Mouse (Mus musculus) hindbrain, embryonic 11.5 days (tissue): ENCODE measurements at regions not wholly inside any gene's neighbourhood (a gene's known extent, or its start where the extent isn't known, plus 50 kb on each side); places are given as distances from the start of the nearest gene placed in this dataset.

Experiments used
- ATAC-seq: fragments of 200-750 bp; cut with Nextera tagmentation; 2 replicates; pipeline ENCODE4 v1.8.0; 2017; ENCODE audit warnings: mild to moderate bottlenecking, moderate TSS enrichment, moderate library complexity; ENCODE audit not compliant: low FRiP score
- DNase-seq: peaks from one replicate; pipeline ENCODE4 v3.0.0-alpha.2; 2015; ENCODE audit warnings: low spot score
- H3K27ac ChIP-seq: fragments of 300-500 bp; sonication (generic); 2 replicates; pipeline ENCODE4 v1.5.1; 2014; ENCODE audit warnings: mild to moderate bottlenecking, low read depth, low read length
- H3K27me3 ChIP-seq: fragments of 300-500 bp; sonication (generic); 2 replicates; pipeline ENCODE4 v1.6.1; 2014; ENCODE audit warnings: mild to moderate bottlenecking, low read length, moderate library complexity, mixed read lengths; ENCODE audit not compliant: control insufficient read depth, insufficient read depth
- H3K36me3 ChIP-seq: fragments of 300-500 bp; sonication (generic); 2 replicates; pipeline ENCODE4 v1.6.1; 2014; ENCODE audit warnings: mild to moderate bottlenecking, low read length, moderate library complexity, mixed read lengths; ENCODE audit not compliant: control insufficient read depth, insufficient read depth
- H3K4me1 ChIP-seq: fragments of 300-500 bp; sonication (generic); replicated peaks from 2 replicates; pipeline ENCODE4 v1.6.1; 2014; ENCODE audit warnings: low read length, mixed read lengths; ENCODE audit not compliant: control insufficient read depth, insufficient read depth
- H3K4me2 ChIP-seq: fragments of 300-500 bp; sonication (generic); replicated peaks from 2 replicates; pipeline ENCODE4 v1.6.1; 2014; ENCODE audit warnings: mild to moderate bottlenecking, low read depth, low read length
- H3K4me3 ChIP-seq: fragments of 300-500 bp; sonication (generic); 2 replicates; pipeline ENCODE4 v1.5.1; 2014; ENCODE audit warnings: low read depth, low read length
- H3K9ac ChIP-seq: fragments of 300-500 bp; sonication (generic); 2 replicates; pipeline ENCODE4 v1.6.1; 2014; ENCODE audit warnings: low read depth, low read length
- H3K9me3 ChIP-seq: fragments of 300-500 bp; sonication (generic); 2 replicates; pipeline ENCODE4 v1.6.1; 2016; ENCODE audit warnings: low read length; ENCODE audit not compliant: control insufficient read depth
- WGBS: fragments of 180-500 bp; shearing (Covaris S2); extraction: QIAGEN DNeasy Blood & Tissue Kit; methylation state at CpG from one replicate; pipeline ENCODE4 v1.1.7; 2014; 5-methylcytosine and 5-hydroxymethylcytosine counted together

- Histone ChIP-seq H3K4me2 (no peak overlapping the region), H3K27me3 (peaks cover 4% of the 10 kb centered on the region; the same call in 1 of the 2 replicates), H3K9ac (no peak overlapping the region), H3K4me1 (peaks cover 11% of the 10 kb centered on the region), H3K4me3 (no peak overlapping the region), H3K9me3 (no peaks in the 10 kb centered on the region), H3K36me3 (no peaks in the 10 kb centered on the region), H3K27ac (no peak overlapping the region)
- no peak for ATAC-seq
- 79% methylated on average over 9 of the region's 9 CpGs for WGBS
- DNase-seq: no peak
These were observed 242.7 kb downstream of the Rngtt start for GRCm38 (mm10) chr4:33552856-33553255.

DNA sequence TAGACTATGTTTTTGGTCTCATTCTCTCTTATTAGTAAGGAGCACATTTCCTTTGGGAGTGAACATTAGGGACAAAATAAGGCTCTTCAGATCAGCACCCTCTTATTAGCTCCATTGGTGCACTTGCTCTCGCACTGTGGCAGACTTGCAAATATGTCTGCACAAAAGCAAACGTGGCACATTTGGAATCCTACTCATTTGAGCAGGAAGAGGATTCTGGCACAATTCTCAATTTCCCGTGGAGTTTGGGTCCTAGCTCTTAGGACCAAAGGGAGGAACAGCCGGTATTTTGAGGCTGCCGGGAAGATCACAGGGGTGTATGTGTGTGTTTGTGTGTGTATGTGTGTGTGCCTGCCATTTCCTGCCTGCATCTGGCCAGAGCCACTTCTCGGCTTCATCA is 244.5 kb downstream of the Rngtt start:
- H3K4me2 ChIP-seq: no peak overlapping the region
- no peak overlapping the region for H3K9ac ChIP-seq
- no peaks in the 10 kb centered on the region for H3K36me3 ChIP-seq
- H3K4me1 ChIP-seq: peaks cover 10% of the 10 kb centered on the region
- DNase-seq (no peak), ATAC-seq (no peak)
- no peaks in the 10 kb centered on the region for H3K9me3 ChIP-seq
- 44% methylated on average over 6 of the region's 6 CpGs for WGBS
- no peak overlapping the region for H3K4me3 ChIP-seq
- H3K27ac ChIP-seq: no peak overlapping the region
- peaks cover 4% of the 10 kb centered on the region; the same call in 1 of the 2 replicates for H3K27me3 ChIP-seq

- Histone ChIP-seq H3K4me1 (peaks cover 8% of the 10 kb centered on the region), H3K9me3 (no peaks in the 10 kb centered on the region), H3K27me3 (peaks cover 4% of the 10 kb centered on the region; the same call in 1 of the 2 replicates), H3K9ac (no peak overlapping the region), H3K36me3 (no peaks in the 10 kb centered on the region), H3K4me3 (no peak overlapping the region), H3K4me2 (0 out of 2 replicates have a peak overlapping the region, but pooled peaks have one; percentile 15), H3K27ac (no peak overlapping the region)
- 3% methylated on average over 14 of the region's 14 CpGs for WGBS
- DNase-seq (peak; percentile 36), ATAC-seq (0 out of 2 replicates have a peak, but pooled peaks have one; percentile 33)
These were observed 245.3 kb downstream of the Rngtt start for GRCm38 (mm10) chr4:33555231-33555933.

DNA sequence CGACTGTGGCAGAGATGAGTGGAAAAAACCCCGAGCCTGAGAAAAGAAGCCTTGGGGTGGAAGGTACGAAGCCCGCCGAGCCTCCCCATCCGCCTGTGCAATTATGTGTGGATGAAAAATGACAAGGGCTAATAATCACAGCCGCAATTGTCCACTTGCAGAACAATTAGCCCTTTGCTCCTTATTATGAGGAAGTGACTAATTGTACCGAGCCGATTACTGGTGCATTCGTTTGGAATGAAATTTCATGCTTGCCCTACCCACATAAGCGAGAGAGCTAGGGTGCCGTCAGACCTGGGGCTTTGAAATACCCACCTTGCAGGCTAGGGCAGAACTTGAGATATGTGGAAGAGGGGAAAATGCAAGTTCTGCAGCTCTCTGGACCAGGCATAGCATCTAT is 245.9 kb downstream of the Rngtt start:
- Histone ChIP-seq H3K4me2 (no peak overlapping the region; the same call in 1 of the 2 replicates), H3K9me3 (no peaks in the 10 kb centered on the region), H3K4me3 (no peak overlapping the region), H3K27me3 (peaks cover 4% of the 10 kb centered on the region; the same call in 1 of the 2 replicates), H3K36me3 (no peaks in the 10 kb centered on the region), H3K27ac (no peak overlapping the region), H3K9ac (no peak overlapping the region), H3K4me1 (peaks cover 8% of the 10 kb centered on the region)
- ATAC-seq: no peak
- WGBS: 29% methylated on average over 12 of the region's 12 CpGs
- DNase-seq: peak; percentile 20

DNA sequence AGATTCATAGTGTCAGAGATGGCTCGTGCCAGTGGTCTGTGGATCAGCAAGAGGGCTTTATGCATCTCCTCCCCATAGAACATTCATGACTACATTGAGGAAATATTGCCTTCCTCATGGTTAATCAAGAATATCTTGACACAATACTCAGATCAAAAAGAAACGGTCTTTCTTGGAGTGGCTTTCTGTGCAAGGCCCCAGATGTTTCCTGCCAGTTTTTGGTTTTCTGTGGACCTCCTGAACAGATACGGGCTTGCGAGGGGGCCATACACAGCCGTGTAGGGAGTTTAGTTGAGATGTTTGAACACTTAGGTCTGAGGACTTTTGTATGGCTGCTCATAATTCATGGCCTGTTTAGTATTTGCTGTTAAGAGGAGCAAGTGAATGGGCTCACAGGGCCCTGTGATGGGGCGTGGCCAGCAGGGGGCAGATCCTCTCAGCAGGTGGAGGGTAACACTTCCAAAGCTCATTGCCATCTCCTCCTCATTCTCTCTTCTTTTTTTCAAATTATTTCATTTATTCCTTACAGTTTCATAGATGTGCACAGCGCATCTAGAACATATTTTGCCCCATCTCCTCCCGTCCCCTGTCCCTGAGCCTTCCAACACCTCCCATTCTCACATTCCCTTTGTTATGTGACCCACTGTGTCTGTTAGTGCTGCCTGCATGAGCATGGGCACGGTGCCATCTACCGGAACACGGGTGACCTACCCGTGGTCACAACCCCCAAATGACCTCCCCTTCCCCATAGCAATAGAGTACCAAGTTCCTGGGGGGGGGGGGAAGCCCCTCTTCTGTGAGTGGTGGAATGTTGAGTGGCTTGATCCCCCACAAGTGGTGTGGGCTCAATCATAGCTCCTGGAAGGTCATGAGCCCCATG is 246.8 kb downstream of the Rngtt start:
- 77% methylated on average over 12 of the region's 12 CpGs for WGBS
- Histone ChIP-seq H3K36me3 (no peaks in the 10 kb centered on the region), H3K27ac (no peak overlapping the region), H3K4me1 (peaks cover 8% of the 10 kb centered on the region), H3K9ac (no peak overlapping the region), H3K9me3 (no peaks in the 10 kb centered on the region), H3K4me2 (no peak overlapping the region), H3K27me3 (peaks cover 4% of the 10 kb centered on the region; the same call in 1 of the 2 replicates), H3K4me3 (no peak overlapping the region)
- ATAC-seq (no peak), DNase-seq (no peak)

DNA sequence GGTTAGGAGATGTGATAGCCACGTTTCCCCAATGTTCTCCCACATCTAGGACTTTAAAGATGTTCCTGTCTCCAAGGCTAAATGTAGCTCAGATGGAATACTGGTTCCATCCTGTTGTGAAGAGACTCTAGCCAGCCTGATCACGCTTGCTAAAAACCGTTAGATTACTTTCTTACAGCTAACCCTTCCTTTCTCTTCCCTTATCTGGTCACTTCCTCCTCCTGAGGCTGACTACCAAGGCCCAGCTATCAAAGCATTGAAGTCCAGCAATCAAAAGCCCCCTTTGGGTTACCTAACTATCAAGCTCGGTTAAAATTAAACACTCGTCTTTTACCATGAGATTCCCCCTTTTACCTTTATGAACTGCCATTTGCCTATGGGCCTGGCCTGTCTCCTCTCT is 260.2 kb downstream of the Rngtt start:
- H3K27ac ChIP-seq: no peak overlapping the region
- 85% methylated on average over 5 of the region's 5 CpGs for WGBS
- no peak overlapping the region for H3K9ac ChIP-seq
- H3K9me3 ChIP-seq: no peaks in the 10 kb centered on the region
- no peaks in the 10 kb centered on the region for H3K4me1 ChIP-seq
- H3K36me3 ChIP-seq: no peaks in the 10 kb centered on the region
- H3K27me3 ChIP-seq: no peaks in the 10 kb centered on the region
- no peak overlapping the region for H3K4me2 ChIP-seq
- H3K4me3 ChIP-seq: no peak overlapping the region
- ATAC-seq: no peak
- DNase-seq: no peak

DNA sequence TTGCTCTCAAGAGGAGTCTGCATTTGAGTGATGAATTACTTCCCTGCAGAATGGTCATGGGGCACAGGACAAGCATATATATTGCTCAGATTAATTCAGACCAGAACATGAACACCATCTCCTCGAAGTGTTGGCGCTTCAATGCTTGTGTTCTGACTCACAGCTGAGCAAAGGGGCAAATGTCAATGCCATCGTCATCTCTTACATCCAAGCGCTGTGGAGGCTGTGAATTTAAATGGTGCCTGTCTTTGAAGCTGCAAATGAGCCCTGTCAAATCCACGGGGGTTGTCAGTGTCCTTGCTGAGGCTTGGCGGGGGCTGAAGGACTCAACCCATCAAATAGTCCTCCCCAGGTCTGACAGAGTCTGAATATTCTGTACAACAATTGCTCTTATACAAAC is 261.2 kb downstream of the Rngtt start:
- WGBS: 38% methylated on average over 6 of the region's 6 CpGs
- no peaks in the 10 kb centered on the region for H3K9me3 ChIP-seq
- no peaks in the 10 kb centered on the region for H3K4me1 ChIP-seq
- no peak overlapping the region for H3K9ac ChIP-seq
- no peaks in the 10 kb centered on the region for H3K36me3 ChIP-seq
- H3K4me3 ChIP-seq: no peak overlapping the region
- no peak overlapping the region for H3K4me2 ChIP-seq
- DNase-seq: no peak
- no peak for ATAC-seq
- H3K27me3 ChIP-seq: no peaks in the 10 kb centered on the region
- H3K27ac ChIP-seq: no peak overlapping the region

GRCm38 (mm10) chr4:33577631-33578030 is 267.5 kb downstream of the Rngtt start:
- WGBS: 88% methylated on average over 6 of the region's 6 CpGs
- ATAC-seq (no peak), DNase-seq (no peak)
- Histone ChIP-seq H3K4me2 (no peak overlapping the region), H3K27ac (no peak overlapping the region), H3K9ac (no peak overlapping the region), H3K4me3 (no peak overlapping the region), H3K4me1 (no peaks in the 10 kb centered on the region), H3K27me3 (no peaks in the 10 kb centered on the region), H3K36me3 (no peaks in the 10 kb centered on the region), H3K9me3 (peaks cover 4% of the 10 kb centered on the region; the same call in 1 of the 2 replicates)
